Mouse (Mus musculus): ENCODE data around the gene Hba-x. TPM values are rescaled to one million over a fixed set of nuclear protein-coding genes. Genes with fewer than 3 reads are reported as not detected.

The Hba-x gene
- polyA plus RNA-seq, 1 experiment from 2014 or later = 1,607 TPM

DNA sequence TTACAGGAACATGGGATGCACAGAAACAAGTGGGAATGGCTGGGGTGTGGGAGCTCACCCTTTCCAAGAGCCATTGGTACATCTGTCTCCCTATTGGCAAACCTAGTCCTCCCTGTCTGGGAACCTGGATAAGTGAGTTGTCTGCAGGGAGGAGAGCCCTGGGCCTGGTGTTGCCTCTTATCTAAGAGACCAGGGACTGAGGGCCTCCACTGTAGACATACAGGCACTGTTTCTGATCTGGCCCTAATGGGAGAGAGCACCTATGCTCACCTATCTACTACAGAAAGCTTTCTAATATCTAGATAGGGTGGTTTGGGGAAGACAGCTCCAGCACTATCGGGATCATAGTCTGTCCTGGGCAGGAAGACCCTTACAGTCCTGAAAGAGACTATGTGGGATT is 20.1 kb upstream of the Hba-x start:
- Histone ChIP-seq H3K9ac (no peak overlapping the region), H3K27me3 (no peaks in the 10 kb centered on the region), H3K36me3 (replicated peaks) (peaks cover 43% of the 10 kb centered on the region), H3K9me3 (no peaks in the 10 kb centered on the region), H3K4me1 (no peaks in the 10 kb centered on the region), H3K27ac (no peak overlapping the region), H3K4me2 (no peak overlapping the region), H3K4me3 (replicated peaks) (no peak overlapping the region)
- no peak for ATAC-seq (ENCODE audit: low FRiP score)
- WGBS = 89% methylated on average over 1 of the region's 1 CpGs

- Histone ChIP-seq H3K36me3 (replicated peaks) (peaks cover 40% of the 10 kb centered on the region), H3K27me3 (no peaks in the 10 kb centered on the region), H3K27ac (0 out of 2 replicates have a peak overlapping the region, but pooled peaks have one; percentile 4), H3K4me3 (replicated peaks) (no peak overlapping the region), H3K4me2 (no peak overlapping the region), H3K9ac (no peak overlapping the region), H3K9me3 (no peaks in the 10 kb centered on the region), H3K4me1 (no peaks in the 10 kb centered on the region)
- no peak for ATAC-seq (ENCODE audit: low FRiP score)
- 85% methylated on average over 3 of the region's 3 CpGs for WGBS
Observed at GRCm38 (mm10) chr11:32256566-32256965, 19.6 kb upstream of the Hba-x start.

DNA sequence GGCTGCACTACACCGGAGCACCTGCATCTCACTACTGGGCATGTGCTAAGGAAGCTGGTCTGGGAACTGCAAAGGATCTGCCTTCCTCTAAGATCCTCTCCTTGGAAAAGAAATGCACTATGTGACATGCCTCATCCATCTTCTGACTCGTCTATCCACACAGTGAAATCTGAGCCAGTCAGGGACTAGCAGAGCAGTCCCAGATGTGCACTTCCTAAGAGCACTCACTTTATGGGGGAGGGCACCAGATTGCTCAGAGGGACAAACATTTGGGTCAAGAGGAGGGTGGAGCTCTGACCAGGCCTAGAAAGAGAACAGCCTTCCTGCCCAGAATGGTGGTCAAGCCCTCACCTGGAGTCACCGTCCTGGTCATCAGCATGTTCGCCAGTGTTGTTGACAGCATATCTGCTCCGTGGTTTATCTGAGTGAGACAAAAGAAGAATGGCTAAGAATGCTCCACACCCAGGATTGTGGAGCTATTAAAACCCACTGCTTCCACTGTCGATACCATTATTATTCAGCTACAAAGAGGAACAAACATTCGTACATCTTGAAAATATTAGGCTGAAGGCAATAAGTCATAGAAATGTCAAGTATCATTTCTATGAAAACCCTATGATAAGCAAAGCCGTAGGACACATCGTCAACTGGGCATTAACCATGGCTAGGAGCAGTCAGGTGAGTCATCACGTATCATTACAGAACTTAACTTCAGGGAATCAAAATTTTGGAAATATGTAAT is 13.4 kb upstream of the Hba-x start:
- H3K4me3 ChIP-seq (replicated peaks) = no peak overlapping the region
- 89% methylated on average over 10 of the region's 10 CpGs for WGBS
- no peaks in the 10 kb centered on the region for H3K9me3 ChIP-seq
- ATAC-seq (ENCODE audit: low FRiP score) = no peak
- H3K36me3 ChIP-seq (replicated peaks) = peaks cover 19% of the 10 kb centered on the region
- H3K27ac ChIP-seq = no peak overlapping the region
- no peaks in the 10 kb centered on the region for H3K27me3 ChIP-seq
- no peak overlapping the region for H3K9ac ChIP-seq
- H3K4me2 ChIP-seq = no peak overlapping the region
- peaks cover 9% of the 10 kb centered on the region for H3K4me1 ChIP-seq

DNA sequence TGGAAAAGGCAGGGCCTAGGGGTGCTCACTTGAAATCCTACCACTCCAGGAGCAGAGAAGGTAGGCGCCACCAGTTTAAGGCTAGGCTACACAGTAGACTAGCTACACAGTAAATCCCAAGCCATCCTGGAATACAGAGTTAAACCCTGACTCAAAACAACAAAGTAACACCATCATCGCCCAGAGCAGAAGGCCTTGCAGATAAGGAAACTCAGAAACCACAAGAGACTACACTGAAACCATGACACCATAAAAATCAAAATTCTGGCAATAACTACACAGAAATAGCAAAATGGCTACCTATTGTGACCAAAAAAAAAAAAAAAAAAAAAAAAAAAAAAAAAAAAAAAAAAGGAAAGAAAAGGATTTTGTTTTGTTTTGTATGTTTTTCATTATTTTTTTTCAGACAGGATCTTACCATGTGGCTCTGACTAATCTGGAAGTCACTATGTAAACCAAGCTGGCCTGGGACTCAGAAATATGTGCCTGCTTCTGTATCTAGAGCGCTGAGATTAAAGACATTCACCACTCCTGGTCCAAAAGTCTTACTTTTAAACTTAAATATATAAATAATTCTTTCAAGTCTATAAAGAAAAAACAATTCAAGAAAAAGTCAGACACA is 11.0 kb upstream of the Hba-x start:
- Histone ChIP-seq H3K4me3 (replicated peaks) (no peak overlapping the region), H3K27me3 (peaks cover 14% of the 10 kb centered on the region), H3K4me2 (no peak overlapping the region), H3K4me1 (peaks cover 14% of the 10 kb centered on the region), H3K27ac (no peak overlapping the region), H3K36me3 (replicated peaks) (peaks cover 18% of the 10 kb centered on the region), H3K9me3 (no peaks in the 10 kb centered on the region), H3K9ac (no peak overlapping the region)
- WGBS = 97% methylated on average over 3 of the region's 3 CpGs
- no peak for ATAC-seq (ENCODE audit: low FRiP score)

DNA sequence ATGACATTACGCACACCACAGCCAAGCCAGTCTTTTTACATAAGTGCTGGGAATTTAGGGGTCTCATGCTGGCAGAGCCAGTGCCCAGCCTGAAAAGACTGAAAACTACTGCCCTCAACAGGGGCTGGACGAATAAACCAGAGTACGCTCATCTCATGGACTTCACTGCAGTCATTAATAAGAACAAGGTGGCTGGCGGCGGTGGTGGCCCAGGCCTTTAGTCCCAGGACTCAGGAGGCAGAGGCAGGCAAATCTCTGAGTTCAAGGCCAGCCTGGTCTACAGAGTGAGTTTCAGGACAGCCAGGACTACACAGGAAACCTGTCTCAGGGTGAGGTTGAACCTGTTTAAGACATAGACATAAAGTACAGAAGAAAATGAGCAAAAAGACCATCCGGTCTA is 10.0 kb upstream of the Hba-x start:
- 90% methylated on average over 6 of the region's 6 CpGs for WGBS
- Histone ChIP-seq H3K4me3 (replicated peaks) (no peak overlapping the region), H3K9ac (no peak overlapping the region), H3K27me3 (peaks cover 14% of the 10 kb centered on the region), H3K4me1 (peaks cover 14% of the 10 kb centered on the region), H3K27ac (no peak overlapping the region), H3K36me3 (replicated peaks) (peaks cover 8% of the 10 kb centered on the region), H3K4me2 (no peak overlapping the region), H3K9me3 (no peaks in the 10 kb centered on the region)
- no peak for ATAC-seq (ENCODE audit: low FRiP score)

DNA sequence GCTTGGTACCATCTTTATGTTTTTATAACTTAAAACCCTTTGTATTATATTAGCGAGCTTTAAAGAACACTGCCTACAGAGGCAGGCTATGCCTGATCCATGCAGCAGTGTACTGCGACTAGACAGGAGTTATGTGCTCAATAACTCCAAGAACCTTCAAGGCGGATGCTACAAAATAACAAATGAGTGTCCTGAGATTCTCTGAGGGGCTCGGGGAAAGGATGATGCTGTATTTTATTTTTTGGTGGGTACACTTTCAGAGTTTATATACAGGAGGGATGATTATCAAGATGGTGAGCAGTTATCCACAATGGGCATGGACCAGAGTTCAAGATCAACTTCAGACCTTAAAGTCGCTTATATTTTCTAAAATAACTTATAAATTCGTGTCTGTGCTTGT is 9.4 kb upstream of the Hba-x start:
- no peak for ATAC-seq (ENCODE audit: low FRiP score)
- Histone ChIP-seq H3K9me3 (no peaks in the 10 kb centered on the region), H3K36me3 (replicated peaks) (peaks cover 6% of the 10 kb centered on the region), H3K9ac (peak overlapping the region; percentile 93), H3K4me3 (replicated peaks) (peak overlapping the region; percentile 82), H3K4me2 (peak overlapping the region; percentile 60), H3K4me1 (peaks cover 14% of the 10 kb centered on the region), H3K27ac (peak overlapping the region; percentile 98), H3K27me3 (peaks cover 19% of the 10 kb centered on the region)
- WGBS = 34% methylated on average over 6 of the region's 6 CpGs

DNA sequence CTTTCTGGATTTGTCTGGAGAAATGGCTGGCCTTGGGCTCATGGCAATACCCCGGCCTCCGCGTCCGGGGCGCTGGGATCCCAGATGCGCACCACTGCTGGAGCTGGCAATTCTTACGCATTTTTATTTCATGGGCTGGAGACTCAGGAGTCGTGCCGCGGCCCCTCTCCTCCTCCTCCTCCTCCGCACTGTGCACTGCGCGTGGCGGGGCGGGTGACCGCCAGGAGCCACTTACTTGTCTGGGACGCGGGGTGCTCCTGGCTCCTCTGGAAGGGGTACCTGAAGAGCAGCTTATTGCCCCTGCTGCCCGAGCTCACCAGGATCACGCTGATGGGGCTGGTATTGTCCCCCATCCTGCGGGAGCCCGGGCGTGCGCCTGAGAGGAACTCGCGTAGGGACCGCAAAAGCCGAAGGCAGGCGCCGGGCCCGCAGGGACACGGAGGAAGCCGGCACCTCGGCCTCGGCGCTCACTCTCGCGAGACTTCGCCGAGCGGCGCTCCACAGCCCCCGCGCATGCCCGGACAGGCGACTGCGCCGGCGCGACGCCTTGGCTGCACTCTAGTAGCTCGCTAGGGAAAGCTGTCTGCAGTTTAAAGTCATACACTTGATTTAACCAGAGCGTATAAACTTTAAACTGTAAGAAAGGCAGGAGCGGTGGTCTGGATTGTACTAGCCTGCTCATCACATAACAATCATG is 8.9 kb upstream of the Hba-x start, which contains the start of gene Nprl3:
TSS of gene Nprl3 (minus strand) at position 520 of the 697 bp plus-strand sequence.
- peaks cover 14% of the 10 kb centered on the region for H3K4me1 ChIP-seq

DNA sequence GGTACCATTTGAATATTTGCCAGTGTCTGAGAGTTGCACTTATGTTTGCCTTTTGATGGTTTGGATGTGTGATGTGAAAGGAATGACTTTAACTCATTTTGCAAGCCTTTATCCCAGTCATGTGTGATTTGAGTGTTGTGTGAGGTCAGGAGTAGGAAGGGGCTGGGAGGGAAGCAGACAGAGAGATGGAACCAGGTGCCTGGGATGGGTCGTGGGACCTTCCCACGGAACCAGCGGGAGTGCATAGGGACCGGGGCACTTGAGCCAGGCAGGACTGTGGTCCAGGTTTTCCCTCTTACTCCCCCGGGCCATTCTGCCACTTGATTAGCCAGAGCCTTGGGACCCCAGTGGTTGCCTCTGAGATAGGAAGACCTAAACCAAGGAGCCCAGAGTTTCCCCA is 8.2 kb upstream of the Hba-x start:
- Histone ChIP-seq H3K27me3 (peaks cover 19% of the 10 kb centered on the region), H3K4me3 (replicated peaks) (peak overlapping the region; percentile 82), H3K4me1 (peaks cover 14% of the 10 kb centered on the region), H3K9me3 (no peaks in the 10 kb centered on the region), H3K9ac (peak overlapping the region; percentile 93), H3K27ac (peak overlapping the region; percentile 98), H3K36me3 (replicated peaks) (no peaks in the 10 kb centered on the region), H3K4me2 (peak overlapping the region; percentile 60)
- no peak; the same call in 1 of the 2 replicates for ATAC-seq (ENCODE audit: low FRiP score)
- 22% methylated on average over 5 of the region's 5 CpGs for WGBS

More for the DNA sequence above, 8.9 kb upstream of the Hba-x start, which contains the start of gene Nprl3:
- peak within 1 kb of the TSS; percentile 60 for H3K4me2 ChIP-seq
- H3K4me3 ChIP-seq (replicated peaks) = peak within 1 kb of the TSS; percentile 82
- H3K36me3 ChIP-seq (replicated peaks) = 0 out of 2 replicates have a peak, but pooled peaks cover 2% of the 10 kb centered on the region
- peak; percentile 100 for ATAC-seq (ENCODE audit: low FRiP score)
- H3K9me3 ChIP-seq = no peaks in the 10 kb centered on the region
- under 1% methylated on average over 54 of the region's 54 CpGs for WGBS
- H3K27me3 ChIP-seq = peaks cover 19% of the 10 kb centered on the region
- peak within 1 kb of the TSS; percentile 98 for H3K27ac ChIP-seq
- peak within 1 kb of the TSS; percentile 93 for H3K9ac ChIP-seq

DNA sequence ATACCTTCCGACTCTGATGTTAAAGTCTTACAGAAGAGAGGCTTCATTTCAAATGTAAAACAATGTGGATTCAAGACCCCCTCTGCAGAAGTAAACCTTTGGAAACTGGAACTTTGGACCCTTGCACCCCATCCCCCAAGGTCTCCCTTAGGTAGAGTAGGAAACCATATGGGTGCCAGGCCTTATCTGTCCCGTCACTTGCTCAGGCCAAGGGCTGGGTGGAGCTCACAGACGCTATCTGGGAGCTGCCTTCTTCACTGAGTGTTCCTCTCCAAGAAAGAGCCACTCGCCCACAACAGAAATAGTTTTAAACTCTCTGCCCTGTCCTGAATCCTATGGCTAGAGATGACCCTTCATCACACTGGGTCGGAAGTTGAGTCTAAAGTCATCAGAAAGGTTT is 7.2 kb upstream of the Hba-x start:
- Histone ChIP-seq H3K4me1 (peaks cover 14% of the 10 kb centered on the region), H3K27me3 (peaks cover 19% of the 10 kb centered on the region), H3K27ac (no peak overlapping the region), H3K9me3 (no peaks in the 10 kb centered on the region), H3K36me3 (replicated peaks) (no peaks in the 10 kb centered on the region), H3K9ac (no peak overlapping the region), H3K4me2 (no peak overlapping the region), H3K4me3 (replicated peaks) (no peak overlapping the region)
- no peak for ATAC-seq (ENCODE audit: low FRiP score)
- WGBS = 78% methylated on average over 5 of the region's 5 CpGs

DNA sequence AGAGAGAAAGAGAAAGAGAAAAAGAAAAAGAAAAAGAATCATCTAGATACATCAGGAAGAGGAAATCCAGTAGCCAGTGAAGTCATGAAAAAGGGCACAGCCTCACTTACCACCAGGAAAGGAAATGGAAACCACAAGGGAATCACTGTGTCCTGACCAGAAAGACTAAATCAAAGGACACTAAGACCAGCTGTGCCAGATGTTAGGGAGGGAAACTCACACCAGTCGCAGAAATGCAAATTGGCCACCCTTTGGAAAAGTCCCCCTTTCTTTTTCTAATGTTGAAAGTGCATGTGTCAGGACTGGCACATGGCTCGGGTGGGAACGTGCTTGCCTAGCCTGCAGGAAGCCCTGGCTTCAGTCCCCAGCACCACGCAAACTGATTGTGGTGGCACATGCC is 5.0 kb upstream of the Hba-x start:
- no peak overlapping the region for H3K27ac ChIP-seq
- peaks cover 19% of the 10 kb centered on the region for H3K27me3 ChIP-seq
- no peak for ATAC-seq (ENCODE audit: low FRiP score)
- WGBS = 59% methylated on average over 4 of the region's 4 CpGs
- H3K4me2 ChIP-seq = no peak overlapping the region
- H3K4me3 ChIP-seq (replicated peaks) = no peak overlapping the region
- no peaks in the 10 kb centered on the region for H3K9me3 ChIP-seq
- H3K9ac ChIP-seq = no peak overlapping the region
- H3K4me1 ChIP-seq = peaks cover 11% of the 10 kb centered on the region
- H3K36me3 ChIP-seq (replicated peaks) = no peaks in the 10 kb centered on the region

DNA sequence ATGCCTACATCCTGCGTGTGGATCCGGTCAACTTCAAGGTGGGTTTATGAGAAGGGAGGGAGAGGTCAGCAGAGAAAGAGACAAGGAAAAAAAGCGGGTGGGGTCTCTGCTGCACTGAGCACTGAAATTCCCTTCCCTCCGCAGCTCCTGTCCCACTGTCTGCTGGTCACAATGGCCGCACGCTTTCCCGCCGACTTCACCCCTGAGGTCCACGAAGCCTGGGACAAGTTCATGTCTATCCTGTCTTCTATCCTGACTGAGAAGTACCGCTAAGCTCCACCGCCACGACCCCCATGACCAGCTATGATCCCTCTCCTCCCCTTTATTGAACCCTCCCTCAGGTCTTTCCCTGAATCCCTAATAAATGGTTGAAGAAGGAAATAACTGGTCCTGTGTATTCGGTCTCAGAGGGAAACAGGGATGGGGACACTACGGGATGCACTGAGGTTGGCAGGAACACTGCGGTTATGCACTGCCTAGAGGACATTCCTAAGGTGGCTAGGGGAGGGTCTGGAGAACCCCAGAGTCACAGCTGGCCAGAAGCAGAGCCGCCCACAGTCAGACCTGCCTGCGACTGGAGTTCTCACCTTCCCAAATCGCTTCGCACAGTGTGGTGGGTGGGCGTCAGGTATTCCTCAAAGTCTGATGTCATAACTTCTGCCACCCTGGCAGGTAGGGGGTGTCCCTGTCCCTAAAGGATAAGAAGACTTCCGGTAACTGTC is 1.7 kb downstream of the Hba-x start:
- Histone ChIP-seq H3K36me3 (replicated peaks) (no peaks in the 10 kb centered on the region), H3K9ac (no peak overlapping the region), H3K27ac (no peak overlapping the region), H3K4me3 (replicated peaks) (no peak overlapping the region), H3K9me3 (no peaks in the 10 kb centered on the region), H3K4me2 (no peak overlapping the region), H3K27me3 (peaks cover 10% of the 10 kb centered on the region; the same call in 1 of the 2 replicates), H3K4me1 (no peaks in the 10 kb centered on the region)
- no peak for ATAC-seq (ENCODE audit: low FRiP score)
- 80% methylated on average over 21 of the region's 21 CpGs for WGBS

DNA sequence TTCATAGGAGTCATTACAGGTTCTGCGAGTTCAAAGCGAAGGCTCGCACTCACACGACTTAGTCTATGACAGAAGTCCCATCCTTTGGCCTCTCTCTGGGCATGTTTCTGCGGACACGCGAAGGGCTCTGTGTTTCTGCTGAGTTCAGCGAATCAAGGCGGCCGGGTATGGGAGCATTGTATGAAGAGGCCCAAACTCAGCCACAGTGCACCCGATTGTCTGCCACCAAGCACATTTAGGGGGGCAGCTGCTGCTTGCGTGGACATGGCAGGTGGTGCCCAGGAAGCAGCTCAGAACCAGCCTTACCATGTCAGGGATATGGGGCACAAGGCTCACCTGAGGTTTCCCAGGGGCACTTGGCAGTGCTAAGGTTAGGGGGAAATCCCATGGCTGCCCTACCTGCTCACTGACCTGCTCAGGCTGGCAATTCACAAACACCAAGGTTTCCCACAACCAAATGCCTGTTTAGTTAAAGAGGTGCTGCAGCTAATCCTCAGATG is 2.3 kb downstream of the Hba-x start:
- Histone ChIP-seq H3K27ac (no peak overlapping the region), H3K9me3 (no peaks in the 10 kb centered on the region), H3K4me1 (no peaks in the 10 kb centered on the region), H3K9ac (no peak overlapping the region), H3K27me3 (peaks cover 10% of the 10 kb centered on the region; the same call in 1 of the 2 replicates), H3K36me3 (replicated peaks) (no peaks in the 10 kb centered on the region), H3K4me2 (no peak overlapping the region), H3K4me3 (replicated peaks) (no peak overlapping the region)
- 89% methylated on average over 12 of the region's 12 CpGs for WGBS
- no peak for ATAC-seq (ENCODE audit: low FRiP score)
